In genomic region chr11:19596336-19596735, GRCm38 (mm10) we compare ENCODE assay signal across 13 mouse cellular contexts.
"Had no signal": no experiment of that assay in that cellular context is flagged by ENCODE, and none has a peak within 500 bp of the region (broad histone marks: within the 10 kb centered on the region; RNA-seq: fewer than 3 reads in every experiment).

No protein-coding gene starts in this region.

- DNase-seq: cerebellum, adult 8-10 months; cerebellum, adult 9-11 months; cerebellum, postnatal 25 days; cerebellum, postnatal 36 days; embryo, embryonic 11 days; forebrain, postnatal 0 days; gastrocnemius, adult 2 months; gastrocnemius, postnatal 10 days; gastrocnemius, postnatal 14 days; gastrocnemius, postnatal 25 days; gastrocnemius, postnatal 36 days; heart, adult 18-20 months; heart, adult 2 months had no signal
